Mouse (Mus musculus) megakaryocyte, embryonic 14.5 days (primary cell): Measurements from ENCODE around the gene Bcar3.

Source experiments
- FLI1 ChIP-seq: IDR thresholded peaks from 2 replicates; pipeline ENCODE4 v1.6.1; 2012; ENCODE audit warnings: low read length, inconsistent platforms, mixed read lengths
- GATA1 ChIP-seq: IDR thresholded peaks from 3 replicates; pipeline ENCODE4 v1.6.1; 2012; ENCODE audit warnings: mixed read lengths, low read length, inconsistent platforms, borderline replicate concordance

- TF ChIP-seq GATA1 (no peak), FLI1 (no peak)
Observed at GRCm38 (mm10) chr3:122346600-122346999, 52.7 kb downstream of the Bcar3 start.
